Mouse (Mus musculus) liver, embryonic 18 days (tissue): Measurements from ENCODE around the gene Cldn1. TPM values are rescaled to one million over a fixed set of nuclear protein-coding genes. Genes with fewer than 3 reads are reported as not detected.

Experiments used
- polyA plus RNA-seq: library from polyadenylated mRNA; depleted of rRNA; stranded (reverse); fragments of >200 nt; gene quantifications from 2 replicates; pipeline ENCODE4 v1.2.3, GENCODE M21; 2012; rRNA removed

The Cldn1 gene
- polyA plus RNA-seq: 127 and 158 TPM in 2 replicates

GRCm38 (mm10) chr16:26371325-26372053, at the start of gene Cldn1:
Gene Cldn1 (minus strand): TSS chr16:26371841.

Other genes with a start within 250 kb of the Cldn1 start
- not detected in 2 replicates for gene Cldn16, start 91.3 kb upstream of the Cldn1 start, polyA plus RNA-seq
- not detected in 2 replicates for gene Tmem207, start 154.9 kb upstream of the Cldn1 start, polyA plus RNA-seq
- gene Il1rap, start 209.9 kb upstream of the Cldn1 start, polyA plus RNA-seq: 11.6 and 13.6 TPM in 2 replicates